Mouse (Mus musculus) right cerebral cortex, postnatal 25 days (tissue): ENCODE results near the gene Gm7271.
A peak's percentile ranks its signal among the peaks of the same experiment; 100 is the strongest.

Experiments
- DNase-seq: peaks from one replicate; pipeline ENCODE4 v3.0.0; 2022

Gm7271 gene

GRCm38 (mm10) chr5:76483811-76484210 lies at the start of gene Gm7271:
TSS of gene Gm7271 (plus strand) at chr5:76484040.
- no peak for DNase-seq

- DNase-seq, result no peak
These were observed 46.7 kb upstream of the Gm7271 start for GRCm38 (mm10) chr5:76437100-76437499.

GRCm38 (mm10) chr5:76437696-76438095 lies 46.1 kb upstream of the Gm7271 start:
- no peak for DNase-seq

- no peak for DNase-seq
These were observed 42.4 kb upstream of the Gm7271 start for GRCm38 (mm10) chr5:76441431-76441830.

GRCm38 (mm10) chr5:76474931-76475330 lies 8.9 kb upstream of the Gm7271 start:
- DNase-seq, result no peak

- no peak for DNase-seq
These were observed 7.0 kb upstream of the Gm7271 start for GRCm38 (mm10) chr5:76476873-76477272.

- no peak for DNase-seq
These were observed 6.1 kb upstream of the Gm7271 start for GRCm38 (mm10) chr5:76477764-76478163.

GRCm38 (mm10) chr5:76495126-76495525 lies 11.3 kb downstream of the Gm7271 start:
- no peak for DNase-seq

GRCm38 (mm10) chr5:76522446-76522845 lies 38.6 kb downstream of the Gm7271 start:
- no peak for DNase-seq

- no peak for DNase-seq
These were observed 40.8 kb downstream of the Gm7271 start for GRCm38 (mm10) chr5:76524623-76525022.

GRCm38 (mm10) chr5:76525066-76525465 lies 41.2 kb downstream of the Gm7271 start:
- no peak for DNase-seq

GRCm38 (mm10) chr5:76525829-76526228 lies 42.0 kb downstream of the Gm7271 start:
- no peak for DNase-seq

GRCm38 (mm10) chr5:76529040-76529703 lies 45.3 kb downstream of the Gm7271 start, which contains the start of gene Exoc1:
TSS of gene Exoc1 (plus strand) at chr5:76529311.
- DNase-seq, result peak; percentile 91

- no peak for DNase-seq
These were observed 45.8 kb downstream of the Gm7271 start for GRCm38 (mm10) chr5:76529704-76530066.

- DNase-seq, result no peak
These were observed 49.3 kb downstream of the Gm7271 start for GRCm38 (mm10) chr5:76533186-76533585.

- DNase-seq, result no peak
These were observed 52.4 kb downstream of the Gm7271 start for GRCm38 (mm10) chr5:76536231-76536630.

GRCm38 (mm10) chr5:76537578-76537977 lies 53.7 kb downstream of the Gm7271 start:
- DNase-seq, result peak; percentile 26

GRCm38 (mm10) chr5:76540181-76540580 lies 56.3 kb downstream of the Gm7271 start:
- DNase-seq, result peak; percentile 23

GRCm38 (mm10) chr5:76540842-76541241 lies 57.0 kb downstream of the Gm7271 start:
- no peak for DNase-seq

GRCm38 (mm10) chr5:76543200-76543599 lies 59.4 kb downstream of the Gm7271 start:
- DNase-seq, result no peak

GRCm38 (mm10) chr5:76550426-76550825 lies 66.6 kb downstream of the Gm7271 start:
- no peak for DNase-seq

- peak; percentile 52 for DNase-seq
These were observed 81.5 kb downstream of the Gm7271 start for GRCm38 (mm10) chr5:76565321-76565720.
